Mouse (Mus musculus) stomach, embryonic 16.5 days (tissue): ENCODE measurements around the gene Dst. TPM values are rescaled to one million over a fixed set of nuclear protein-coding genes. Genes with fewer than 3 reads are reported as not detected.

Experiments used
- ATAC-seq: fragments of 200-750 bp; cut with Nextera tagmentation; 2 replicates; pipeline ENCODE4 v1.8.0; 2017; ENCODE audit warnings: moderate number of reproducible peaks, moderate TSS enrichment; ENCODE audit not compliant: insufficient read depth, low FRiP score
- H3K27ac ChIP-seq: fragments of 300-500 bp; sonication (generic); 2 replicates; pipeline ENCODE4 v1.5.1; 2014; ENCODE audit warnings: low read length
- H3K27me3 ChIP-seq: fragments of 300-500 bp; sonication (generic); 2 replicates; pipeline ENCODE4 v1.6.1; 2014; ENCODE audit warnings: low read length, control low read depth, mixed read lengths; ENCODE audit not compliant: control insufficient read depth, insufficient read depth
- H3K36me3 ChIP-seq: fragments of 300-500 bp; sonication (generic); 2 replicates; pipeline ENCODE4 v1.6.1; 2014; ENCODE audit warnings: low read length; ENCODE audit not compliant: control insufficient read depth, insufficient read depth
- H3K4me1 ChIP-seq: fragments of 300-500 bp; sonication (generic); 2 replicates; pipeline ENCODE4 v1.6.1; 2014; ENCODE audit warnings: low read length, control low read depth, mixed read lengths; ENCODE audit not compliant: control insufficient read depth, insufficient read depth
- H3K4me2 ChIP-seq: fragments of 300-500 bp; sonication (generic); 2 replicates; pipeline ENCODE4 v1.6.1; 2014; ENCODE audit warnings: low read depth, low read length, mixed read lengths
- H3K4me3 ChIP-seq: fragments of 300-500 bp; sonication (generic); replicated peaks from 2 replicates; pipeline ENCODE4 v1.5.1; 2014; ENCODE audit warnings: mild to moderate bottlenecking, low read length
- H3K9ac ChIP-seq: fragments of 300-500 bp; sonication (generic); 2 replicates; pipeline ENCODE4 v1.6.1; 2014; ENCODE audit warnings: low read length
- H3K9me3 ChIP-seq: fragments of 300-500 bp; sonication (generic); replicated peaks from 2 replicates; pipeline ENCODE4 v1.6.1; 2016; ENCODE audit warnings: low read length, control low read depth; ENCODE audit not compliant: control insufficient read depth
- WGBS: fragments of 180-500 bp; shearing (Covaris S2); extraction: QIAGEN DNeasy Blood & Tissue Kit; methylation state at CpG from one replicate; pipeline ENCODE4 v1.1.7; 2014; 5-methylcytosine and 5-hydroxymethylcytosine counted together
- polyA plus RNA-seq: library from polyadenylated mRNA; unstranded; fragments of >200 nt; fragmentation: Nextera tagmentation; extraction: Ambion mirVana; gene quantifications from 2 replicates; pipeline ENCODE4 v1.2.1, GENCODE M21; 2015

Dst gene
- polyA plus RNA-seq, 1 experiment from 2014 or later, result 27.8 TPM

GRCm38 (mm10) chr1:34096923-34097322 is 188.9 kb downstream of the Dst start:
- Histone ChIP-seq H3K4me3 (no peak overlapping the region), H3K27me3 (no peaks in the 10 kb centered on the region), H3K4me1 (no peaks in the 10 kb centered on the region), H3K36me3 (no peaks in the 10 kb centered on the region), H3K9me3 (no peaks in the 10 kb centered on the region), H3K9ac (no peak overlapping the region), H3K27ac (no peak overlapping the region), H3K4me2 (no peak overlapping the region)
- ATAC-seq, result no peak
- WGBS, result 60% methylated on average over 3 of the region's 3 CpGs

- Histone ChIP-seq H3K9ac (no peak overlapping the region), H3K27ac (no peak overlapping the region), H3K36me3 (no peaks in the 10 kb centered on the region), H3K4me3 (no peak overlapping the region), H3K27me3 (no peaks in the 10 kb centered on the region), H3K4me1 (no peaks in the 10 kb centered on the region), H3K4me2 (no peak overlapping the region), H3K9me3 (no peaks in the 10 kb centered on the region; the same call in 1 of the 2 replicates)
- no peak for ATAC-seq
- WGBS, result 68% methylated on average over 4 of the region's 4 CpGs
Observed at GRCm38 (mm10) chr1:34097640-34098039, 189.6 kb downstream of the Dst start.

- peaks cover 9% of the 10 kb centered on the region for H3K4me1 ChIP-seq
- no peaks in the 10 kb centered on the region for H3K36me3 ChIP-seq
- no peak for ATAC-seq
- no peaks in the 10 kb centered on the region; the same call in 1 of the 2 replicates for H3K9me3 ChIP-seq
- no peak overlapping the region for H3K4me3 ChIP-seq
- no peak overlapping the region for H3K9ac ChIP-seq
- H3K27me3 ChIP-seq, result no peaks in the 10 kb centered on the region
- H3K4me2 ChIP-seq, result no peak overlapping the region
- no peak overlapping the region for H3K27ac ChIP-seq
- 74% methylated on average over 3 of the region's 3 CpGs for WGBS
Observed at GRCm38 (mm10) chr1:34099439-34099838, 191.4 kb downstream of the Dst start.

GRCm38 (mm10) chr1:34100385-34100784 is 192.4 kb downstream of the Dst start:
- no peak overlapping the region for H3K27ac ChIP-seq
- no peaks in the 10 kb centered on the region for H3K27me3 ChIP-seq
- no peak overlapping the region for H3K9ac ChIP-seq
- no peaks in the 10 kb centered on the region; the same call in 1 of the 2 replicates for H3K9me3 ChIP-seq
- H3K36me3 ChIP-seq, result no peaks in the 10 kb centered on the region
- H3K4me1 ChIP-seq, result peaks cover 9% of the 10 kb centered on the region
- no peak overlapping the region for H3K4me3 ChIP-seq
- ATAC-seq, result no peak
- no peak overlapping the region for H3K4me2 ChIP-seq
- WGBS, result 40% methylated on average over 4 of the region's 4 CpGs

- Histone ChIP-seq H3K4me2 (no peak overlapping the region), H3K4me1 (peaks cover 9% of the 10 kb centered on the region), H3K27me3 (no peaks in the 10 kb centered on the region), H3K4me3 (no peak overlapping the region), H3K36me3 (no peaks in the 10 kb centered on the region), H3K27ac (no peak overlapping the region), H3K9ac (no peak overlapping the region), H3K9me3 (no peaks in the 10 kb centered on the region; the same call in 1 of the 2 replicates)
- 94% methylated on average over 2 of the region's 2 CpGs for WGBS
- ATAC-seq, result no peak
Observed at GRCm38 (mm10) chr1:34102604-34103003, 194.6 kb downstream of the Dst start.

- H3K27me3 ChIP-seq, result no peaks in the 10 kb centered on the region
- no peak overlapping the region for H3K4me2 ChIP-seq
- H3K4me1 ChIP-seq, result peaks cover 9% of the 10 kb centered on the region
- no peaks in the 10 kb centered on the region for H3K36me3 ChIP-seq
- no peak for ATAC-seq
- no peak overlapping the region for H3K27ac ChIP-seq
- H3K4me3 ChIP-seq, result no peak overlapping the region
- no peak overlapping the region for H3K9ac ChIP-seq
- H3K9me3 ChIP-seq, result no peaks in the 10 kb centered on the region; the same call in 1 of the 2 replicates
- WGBS, result 71% methylated on average over 3 of the region's 3 CpGs
Observed at GRCm38 (mm10) chr1:34103176-34103575, 195.2 kb downstream of the Dst start.

DNA sequence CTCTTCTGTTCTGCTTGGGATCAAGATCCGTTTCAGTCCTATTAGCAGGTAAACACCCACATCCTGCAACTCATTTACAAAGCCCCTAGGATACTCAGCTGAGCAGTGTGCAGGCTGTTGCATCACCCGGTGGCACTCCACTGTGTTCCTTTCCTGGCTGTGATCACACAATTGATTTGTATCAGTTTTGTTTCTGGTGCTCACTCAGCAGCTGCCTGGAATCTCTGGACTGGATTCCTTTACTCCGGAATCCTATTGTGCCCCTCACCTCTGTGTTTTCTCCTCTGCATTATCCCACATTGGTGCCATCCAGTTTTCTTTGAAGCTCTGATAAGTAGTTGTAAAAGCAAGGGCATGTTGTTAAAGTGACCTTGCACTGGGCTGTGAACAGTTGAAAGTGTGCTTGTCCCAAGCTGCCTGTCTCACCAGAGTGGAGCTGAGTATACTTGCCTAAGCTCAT is 195.7 kb downstream of the Dst start:
- H3K4me2 ChIP-seq, result no peak overlapping the region
- no peak overlapping the region for H3K27ac ChIP-seq
- H3K4me1 ChIP-seq, result peaks cover 9% of the 10 kb centered on the region
- WGBS, result 9% methylated on average over 3 of the region's 3 CpGs
- H3K36me3 ChIP-seq, result no peaks in the 10 kb centered on the region
- no peaks in the 10 kb centered on the region; the same call in 1 of the 2 replicates for H3K9me3 ChIP-seq
- H3K4me3 ChIP-seq, result no peak overlapping the region
- no peak overlapping the region for H3K9ac ChIP-seq
- ATAC-seq, result peak; percentile 68; the same call in 1 of the 2 replicates
- H3K27me3 ChIP-seq, result no peaks in the 10 kb centered on the region

DNA sequence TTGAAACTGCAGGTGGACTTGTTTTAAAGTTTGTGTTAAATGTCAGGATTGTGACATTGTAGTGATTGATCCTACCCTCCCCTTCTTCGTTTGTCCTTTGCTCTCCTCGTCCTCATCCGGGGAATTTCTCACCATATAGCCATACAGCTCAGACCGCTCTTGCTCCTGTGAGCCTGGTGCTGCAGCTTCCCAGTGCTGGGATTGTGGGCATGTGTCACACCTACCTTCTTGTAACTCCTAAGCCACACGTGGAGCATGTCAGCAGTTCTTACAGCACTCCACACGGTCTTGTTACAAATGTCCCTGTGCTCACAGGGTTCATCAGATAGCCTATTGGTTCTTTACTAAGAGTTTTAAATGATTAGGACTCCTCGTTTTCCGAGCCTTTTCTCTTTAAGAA is 196.8 kb downstream of the Dst start:
- H3K9ac ChIP-seq, result no peak overlapping the region
- peak; percentile 56 for ATAC-seq
- no peak overlapping the region for H3K4me3 ChIP-seq
- H3K36me3 ChIP-seq, result no peaks in the 10 kb centered on the region
- no peaks in the 10 kb centered on the region; the same call in 1 of the 2 replicates for H3K9me3 ChIP-seq
- H3K27me3 ChIP-seq, result no peaks in the 10 kb centered on the region
- no peak overlapping the region for H3K4me2 ChIP-seq
- H3K4me1 ChIP-seq, result peaks cover 13% of the 10 kb centered on the region
- 22% methylated on average over 8 of the region's 8 CpGs for WGBS
- H3K27ac ChIP-seq, result no peak overlapping the region

DNA sequence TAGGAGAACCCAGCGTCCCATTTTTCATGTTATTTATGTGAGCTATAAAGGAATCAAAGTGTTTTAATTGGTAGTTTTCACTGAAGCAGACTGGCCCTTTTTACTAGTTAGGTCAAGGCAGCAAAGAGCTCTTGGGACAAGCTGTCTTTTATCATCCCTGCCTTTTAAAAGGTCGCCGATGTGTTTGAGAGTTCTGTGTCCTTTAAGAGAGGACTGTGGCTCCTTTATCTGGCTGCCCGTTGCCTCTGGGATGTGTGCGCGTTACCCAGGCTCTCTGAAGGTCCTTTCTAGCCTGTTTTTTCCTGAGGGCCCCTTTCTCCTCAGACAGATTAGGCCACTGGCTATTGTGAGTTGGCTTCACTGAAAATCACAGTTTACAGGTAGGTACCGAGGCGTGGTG is 198.6 kb downstream of the Dst start:
- Histone ChIP-seq H3K36me3 (no peaks in the 10 kb centered on the region), H3K9me3 (no peaks in the 10 kb centered on the region; the same call in 1 of the 2 replicates), H3K9ac (no peak overlapping the region), H3K4me2 (no peak overlapping the region), H3K4me3 (no peak overlapping the region), H3K27me3 (no peaks in the 10 kb centered on the region), H3K27ac (no peak overlapping the region), H3K4me1 (peaks cover 15% of the 10 kb centered on the region)
- WGBS, result 32% methylated on average over 8 of the region's 8 CpGs
- ATAC-seq, result no peak
